Mouse (Mus musculus) myocyte (in vitro differentiated cells): ENCODE data around the gene Fyb2.

Source experiments
- CEBPB ChIP-seq: IDR thresholded peaks from 2 replicates; pipeline ENCODE4 v1.6.1; 2011; ENCODE audit warnings: mild to moderate bottlenecking, moderate library complexity; ENCODE audit not compliant: poor library complexity, insufficient read depth, severe bottlenecking
- E2F4 ChIP-seq: IDR thresholded peaks from one replicate; pipeline ENCODE4 v1.6.1; 2011; ENCODE audit warnings: mild to moderate bottlenecking, control low read depth, moderate library complexity; ENCODE audit not compliant: insufficient read depth
- MAX ChIP-seq: IDR thresholded peaks from one replicate; pipeline ENCODE4 v1.6.1; 2011; ENCODE audit warnings: low read depth, mild to moderate bottlenecking, control low read depth
- MYOD1 ChIP-seq, 3 experiments: IDR thresholded peaks; one replicate each; pipeline ENCODE4 v1.6.1; 2011; ENCODE audit warnings: control low read depth in 2 of 3, low read depth in 2 of 3, mild to moderate bottlenecking in 2 of 3, moderate library complexity in 1 of 3; ENCODE audit not compliant: insufficient read length in 2 of 3, control insufficient read depth in 1 of 3
- MYOG ChIP-seq, 3 experiments: IDR thresholded peaks; one replicate each; pipeline ENCODE4 v1.6.1; 2011; ENCODE audit warnings: control low read depth in 2 of 3, low read depth in 2 of 3, mild to moderate bottlenecking in 2 of 3; ENCODE audit not compliant: insufficient read length in 2 of 3, control insufficient read depth in 1 of 3, insufficient read depth in 1 of 3
- POLR2A ChIP-seq: IDR thresholded peaks from one replicate; pipeline ENCODE4 v1.6.1; 2011; ENCODE audit warnings: low read depth, mild to moderate bottlenecking, control low read depth, moderate library complexity; ENCODE audit not compliant: insufficient read length
- POLR2AphosphoS2 ChIP-seq: IDR thresholded peaks from one replicate; pipeline ENCODE4 v1.6.1; 2011; ENCODE audit warnings: low read depth, control low read depth; ENCODE audit not compliant: insufficient read length
- REST ChIP-seq: IDR thresholded peaks from one replicate; pipeline ENCODE4 v1.6.1; 2011; ENCODE audit warnings: mild to moderate bottlenecking, control low read depth, moderate library complexity; ENCODE audit not compliant: insufficient read depth, insufficient read length
- TCF12 ChIP-seq: IDR thresholded peaks from one replicate; pipeline ENCODE4 v1.6.1; 2011; ENCODE audit warnings: mild to moderate bottlenecking, control low read depth; ENCODE audit not compliant: poor library complexity, insufficient read depth, severe bottlenecking
- TCF3 ChIP-seq: IDR thresholded peaks from one replicate; pipeline ENCODE4 v1.6.1; 2011; ENCODE audit warnings: low read depth, control low read depth; ENCODE audit not compliant: insufficient read length
- USF1 ChIP-seq: IDR thresholded peaks from one replicate; pipeline ENCODE4 v1.6.1; 2011; ENCODE audit warnings: low read depth, mild to moderate bottlenecking, control low read depth, moderate library complexity

- TF ChIP-seq POLR2A (no peak), MYOG (IDR thresholded peaks at IDR 0.05; ENCODE audit: control insufficient read depth in 1 of 3, insufficient read depth in 1 of 3, insufficient read length in 2 of 3, low read depth in 2 of 3) (no peak), USF1 (no peak), POLR2AphosphoS2 (no peak), MAX (no peak), CEBPB (no peak), TCF12 (no peak), REST (no peak), E2F4 (no peak), TCF3 (no peak), MYOD1 (IDR thresholded peaks at IDR 0.05; ENCODE audit: control insufficient read depth in 1 of 3, insufficient read length in 2 of 3, low read depth in 2 of 3) (no peak)
Measured at GRCm38 (mm10) chr4:105051291-105051690, 138.0 kb downstream of the Fyb2 start.
